In the genomic region with DNA sequence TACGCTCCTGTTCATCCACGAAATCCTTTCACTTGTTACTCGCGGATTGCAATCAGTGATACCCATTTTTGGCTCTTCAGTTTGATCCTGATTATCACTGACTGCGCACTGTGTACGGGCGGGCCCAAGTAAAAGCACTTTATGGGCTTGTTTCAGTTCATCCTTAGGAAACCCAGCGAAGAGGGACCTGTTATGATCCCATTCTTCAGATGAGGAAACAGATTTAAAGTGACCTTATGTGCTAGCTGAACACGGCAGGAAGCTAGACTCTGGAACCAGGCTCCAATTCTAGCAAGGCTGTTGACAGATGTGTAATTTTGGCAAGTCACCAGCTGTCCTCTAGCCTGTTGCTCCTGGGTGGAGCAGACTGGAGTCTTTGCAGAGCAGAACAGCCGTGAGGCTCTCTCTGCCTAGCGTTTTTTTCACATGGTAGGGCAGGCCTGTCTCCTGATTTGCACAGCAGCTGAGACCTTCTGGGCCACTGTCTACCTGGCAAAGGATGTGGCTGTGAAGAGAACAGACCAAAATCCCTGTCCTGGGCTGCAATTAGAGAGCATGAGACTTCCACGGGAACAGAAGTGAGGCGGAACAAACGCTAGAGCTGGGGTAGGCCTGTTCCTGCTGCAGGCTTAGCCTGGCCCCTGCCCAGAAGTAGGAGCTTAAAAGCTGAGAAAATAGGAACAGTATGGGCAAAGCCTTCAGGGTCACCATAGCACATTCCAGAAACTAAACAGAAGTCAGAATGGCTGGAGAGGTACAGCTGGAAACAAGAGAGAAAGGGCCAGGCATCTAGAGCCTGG, we compare ENCODE assay signal across 8 mouse cellular contexts. TPM values are rescaled to one million over a fixed set of nuclear protein-coding genes. Genes with fewer than 3 reads are reported as not detected.
DNase-seq lines count a peak whose midpoint lies in the region; ATAC-seq lines count a peak whose summit lies in the region.

No protein-coding gene starts in this region.

- peak overlapping the region; percentile 90; the same call in 1 of the 2 replicates for H3K4me2 ChIP-seq in forebrain, embryonic 11.5 days (ENCODE audit: low read depth, low read length, severe bottlenecking)
- H3K4me2 ChIP-seq in hindbrain, embryonic 12.5 days (replicated peaks) = peak overlapping the region; percentile 93
- peak overlapping the region; percentile 69 for H3K4me2 ChIP-seq in liver, embryonic 12.5 days
- H3K4me2 ChIP-seq in neural tube, embryonic 14.5 days (ENCODE audit: low read depth, low read length) = peak overlapping the region; percentile 87

- peak; percentile 17 for DNase-seq in ZHBTc4 (ENCODE audit: low read depth, low spot score)
- DNase-seq in forebrain, embryonic 11.5 days (ENCODE audit: low spot score) = no peak
- no peak for DNase-seq in cerebellum, adult 8-10 months
- DNase-seq in ovary, postnatal 10 days (ENCODE audit: low spot score) = no peak
- no peak for DNase-seq in urinary bladder, postnatal 10 days (ENCODE audit: low spot score)

- no peak overlapping the region for H3K9ac ChIP-seq in forebrain, embryonic 11.5 days (ENCODE audit: low read length)
- peak overlapping the region; percentile 78; the same call in 1 of the 2 replicates for H3K9ac ChIP-seq in hindbrain, embryonic 12.5 days
- no peak overlapping the region for H3K9ac ChIP-seq in liver, embryonic 12.5 days
- 0 out of 2 replicates have a peak overlapping the region, but pooled peaks have one; percentile 28 for H3K9ac ChIP-seq in neural tube, embryonic 14.5 days (replicated peaks; ENCODE audit: low read depth, low read length)

- H3K4me1 ChIP-seq in forebrain, embryonic 11.5 days (replicated peaks; ENCODE audit: control insufficient read depth, insufficient read depth, low read length) = peaks cover 26% of the 10 kb centered on the region
- peaks cover 43% of the 10 kb centered on the region for H3K4me1 ChIP-seq in hindbrain, embryonic 12.5 days
- peaks cover 31% of the 10 kb centered on the region for H3K4me1 ChIP-seq in liver, embryonic 12.5 days
- H3K4me1 ChIP-seq in neural tube, embryonic 14.5 days (ENCODE audit: control insufficient read depth, insufficient read depth, low read length) = peaks cover 21% of the 10 kb centered on the region

- H3K27me3 ChIP-seq in forebrain, embryonic 11.5 days (ENCODE audit: control insufficient read depth, insufficient read depth, low read length) = peaks cover 49% of the 10 kb centered on the region
- peaks cover 67% of the 10 kb centered on the region for H3K27me3 ChIP-seq in hindbrain, embryonic 12.5 days
- peaks cover 89% of the 10 kb centered on the region for H3K27me3 ChIP-seq in liver, embryonic 12.5 days (replicated peaks)
- H3K27me3 ChIP-seq in neural tube, embryonic 14.5 days (ENCODE audit: control insufficient read depth, insufficient read depth, low read length) = peaks cover 11% of the 10 kb centered on the region

- H3K36me3 ChIP-seq in forebrain, embryonic 11.5 days (ENCODE audit: control insufficient read depth, insufficient read depth, low read length) = no peaks in the 10 kb centered on the region
- no peaks in the 10 kb centered on the region for H3K36me3 ChIP-seq in hindbrain, embryonic 12.5 days
- H3K36me3 ChIP-seq in liver, embryonic 12.5 days = no peaks in the 10 kb centered on the region
- no peaks in the 10 kb centered on the region for H3K36me3 ChIP-seq in neural tube, embryonic 14.5 days (ENCODE audit: control insufficient read depth, insufficient read depth, low read length)

- H3K27ac ChIP-seq in forebrain, embryonic 11.5 days (ENCODE audit: low read depth, low read length) = no peak overlapping the region
- H3K27ac ChIP-seq in hindbrain, embryonic 12.5 days = no peak overlapping the region
- no peak overlapping the region for H3K27ac ChIP-seq in liver, embryonic 12.5 days
- H3K27ac ChIP-seq in neural tube, embryonic 14.5 days (ENCODE audit: low read depth, low read length) = no peak overlapping the region

- 25% methylated on average over 14 of the region's 14 CpGs for WGBS in forebrain, embryonic 11.5 days
- WGBS in hindbrain, embryonic 12.5 days = 23% methylated on average over 14 of the region's 14 CpGs
- WGBS in liver, embryonic 12.5 days (ENCODE audit: insufficient replicate concordance) = 42% methylated on average over 14 of the region's 14 CpGs
- WGBS in neural tube, embryonic 14.5 days = 19% methylated on average over 14 of the region's 14 CpGs

- H3K9me3 ChIP-seq in forebrain, embryonic 11.5 days (ENCODE audit: control insufficient read depth, low read length) = no peaks in the 10 kb centered on the region
- no peaks in the 10 kb centered on the region; the same call in 1 of the 2 replicates for H3K9me3 ChIP-seq in hindbrain, embryonic 12.5 days (replicated peaks)
- no peaks in the 10 kb centered on the region for H3K9me3 ChIP-seq in liver, embryonic 12.5 days (replicated peaks)
- H3K9me3 ChIP-seq in neural tube, embryonic 14.5 days (ENCODE audit: control insufficient read depth, low read length) = no peaks in the 10 kb centered on the region

- 0 out of 2 replicates have a peak overlapping the region, but pooled peaks have one; percentile 36 for H3K4me3 ChIP-seq in forebrain, embryonic 11.5 days (ENCODE audit: low read depth, low read length)
- H3K4me3 ChIP-seq in hindbrain, embryonic 12.5 days = peak overlapping the region; percentile 65
- H3K4me3 ChIP-seq in liver, embryonic 12.5 days = peak overlapping the region; percentile 42; the same call in 1 of the 2 replicates
- peak overlapping the region; percentile 65 for H3K4me3 ChIP-seq in neural tube, embryonic 14.5 days (ENCODE audit: low read depth, low read length)

- ATAC-seq in forebrain, embryonic 11.5 days (replicated peaks; ENCODE audit: low FRiP score) = no peak
- no peak for ATAC-seq in hindbrain, embryonic 12.5 days (ENCODE audit: low FRiP score)
- no peak for ATAC-seq in liver, embryonic 12.5 days
- ATAC-seq in neural tube, embryonic 14.5 days (ENCODE audit: low read depth) = no peak

RNA-seq across cellular contexts. Expression of gene Efcc1, which starts 2.7 kb away (rescaled TPM):
- polyA plus RNA-seq in forebrain, embryonic 11.5 days (2014; fragmentation: Nextera tagmentation; extraction: Ambion mirVana) = 1.5 TPM in 2 replicates
- polyA plus RNA-seq in hindbrain, embryonic 12.5 days (2016; fragmentation: Nextera tagmentation; extraction: Ambion mirVana) = 8.2 and 9.7 TPM in 2 replicates
- polyA plus RNA-seq in liver, embryonic 12.5 days (2016; fragmentation: Nextera tagmentation; extraction: Ambion mirVana) = 0.51 and 0.63 TPM in 2 replicates
- polyA plus RNA-seq in neural tube, embryonic 14.5 days (2014; fragmentation: Nextera tagmentation; extraction: Ambion mirVana) = 4.6 TPM in 2 replicates

RNA-seq across cellular contexts. Expression of gene Gp9, which starts 44.5 kb away (rescaled TPM):
- polyA plus RNA-seq in forebrain, embryonic 11.5 days (2014; fragmentation: Nextera tagmentation; extraction: Ambion mirVana) = 2.5 and 2.8 TPM in 2 replicates
- polyA plus RNA-seq in hindbrain, embryonic 12.5 days (2016; fragmentation: Nextera tagmentation; extraction: Ambion mirVana) = 1.8 and 2.6 TPM in 2 replicates
- 40.9 and 44.2 TPM in 2 replicates for polyA plus RNA-seq in liver, embryonic 12.5 days (2016; fragmentation: Nextera tagmentation; extraction: Ambion mirVana)
- polyA plus RNA-seq in neural tube, embryonic 14.5 days (2014; fragmentation: Nextera tagmentation; extraction: Ambion mirVana) = 0.32 and 0.73 TPM in 2 replicates

Comparison
In these comparisons a context has a peak if more than half of its experiments do, and no peak if none do; other contexts are left out.
1. H3K9ac ChIP-seq: peak in hindbrain, embryonic 12.5 days (single experiment) and neural tube, embryonic 14.5 days (single experiment); none in forebrain, embryonic 11.5 days (single experiment) and liver, embryonic 12.5 days (single experiment).
2. RNA of gene Gp9, which starts 44.5 kb away (polyA plus RNA-seq): 40.9 to 44.2 TPM in liver, embryonic 12.5 days; 2.5 to 2.8 TPM in forebrain, embryonic 11.5 days, 1.8 to 2.6 TPM in hindbrain, embryonic 12.5 days and 0.32 to 0.73 TPM in neural tube, embryonic 14.5 days; every median in the first group is over 10 times any median in the second.
3. Peak in every context shown above with its lines, with median percentiles within 50 percentile points of each other: H3K4me2 ChIP-seq and H3K4me3 ChIP-seq.